Mouse (Mus musculus): ENCODE results near the gene Ccdc159. TPM values are rescaled to one million over a fixed set of nuclear protein-coding genes. Genes with fewer than 3 reads are reported as not detected.

Gene Ccdc159
- polyA plus RNA-seq, 1 experiment from 2014 or later, result 4.2 TPM

- no peaks in the 10 kb centered on the region for H3K9me3 ChIP-seq (replicated peaks)
- H3K27me3 ChIP-seq (ENCODE audit: low read depth, poor library complexity, severe bottlenecking), result peaks cover 18% of the 10 kb centered on the region
- H3K4me3 ChIP-seq, result no peak overlapping the region
- H3K36me3 ChIP-seq, result 0 out of 2 replicates have a peak, but pooled peaks cover 3% of the 10 kb centered on the region
- H3K4me1 ChIP-seq, result no peaks in the 10 kb centered on the region; the same call in 1 of the 2 replicates
- WGBS, result 89% methylated on average over 5 of the region's 5 CpGs
- no peak for DNase-seq (ENCODE audit: low spot score)
- no peak overlapping the region for H3K27ac ChIP-seq (replicated peaks)
Observed at GRCm38 (mm10) chr9:21977331-21977730, 50.1 kb downstream of the Ccdc159 start.

- Histone ChIP-seq H3K27ac (replicated peaks) (no peak overlapping the region), H3K9me3 (replicated peaks) (no peaks in the 10 kb centered on the region), H3K36me3 (0 out of 2 replicates have a peak, but pooled peaks cover 3% of the 10 kb centered on the region), H3K4me1 (no peaks in the 10 kb centered on the region; the same call in 1 of the 2 replicates), H3K4me3 (no peak overlapping the region), H3K27me3 (ENCODE audit: low read depth, poor library complexity, severe bottlenecking) (peaks cover 23% of the 10 kb centered on the region)
- DNase-seq (ENCODE audit: low spot score), result peak; percentile 32
- 29% methylated on average over 2 of the region's 2 CpGs for WGBS
Observed at GRCm38 (mm10) chr9:21977972-21978371, 50.7 kb downstream of the Ccdc159 start.

GRCm38 (mm10) chr9:21978398-21979128 is 51.3 kb downstream of the Ccdc159 start:
- 96% methylated on average over 4 of the region's 4 CpGs for WGBS
- Histone ChIP-seq H3K4me1 (peaks cover 1% of the 10 kb centered on the region), H3K27ac (replicated peaks) (no peak overlapping the region), H3K36me3 (0 out of 2 replicates have a peak, but pooled peaks cover 3% of the 10 kb centered on the region), H3K9me3 (replicated peaks) (no peaks in the 10 kb centered on the region), H3K27me3 (ENCODE audit: low read depth, poor library complexity, severe bottlenecking) (peaks cover 26% of the 10 kb centered on the region), H3K4me3 (no peak overlapping the region)
- no peak for DNase-seq (ENCODE audit: low spot score)

GRCm38 (mm10) chr9:21983911-21984310 is 56.6 kb downstream of the Ccdc159 start:
- Histone ChIP-seq H3K27me3 (ENCODE audit: low read depth, poor library complexity, severe bottlenecking) (peaks cover 73% of the 10 kb centered on the region), H3K4me1 (peaks cover 26% of the 10 kb centered on the region), H3K36me3 (0 out of 2 replicates have a peak, but pooled peaks cover 3% of the 10 kb centered on the region), H3K9me3 (replicated peaks) (no peaks in the 10 kb centered on the region), H3K4me3 (no peak overlapping the region), H3K27ac (replicated peaks) (no peak overlapping the region)
- no peak for DNase-seq (ENCODE audit: low spot score)
- WGBS, result 6% methylated on average over 3 of the region's 3 CpGs

Other genes with a start within 250 kb of the Ccdc159 start
- gene Ldlr, start 204.0 kb upstream of the Ccdc159 start, polyA plus RNA-seq (2016; fragmentation: Nextera tagmentation; extraction: Ambion mirVana), result 52.2 and 58.9 TPM in 2 replicates
- gene Spc24, start 167.2 kb upstream of the Ccdc159 start, polyA plus RNA-seq (2016; fragmentation: Nextera tagmentation; extraction: Ambion mirVana), result 146 and 175 TPM in 2 replicates
- gene Kank2, start 128.7 kb upstream of the Ccdc159 start, polyA plus RNA-seq (2016; fragmentation: Nextera tagmentation; extraction: Ambion mirVana), result 8.6 and 9.5 TPM in 2 replicates
- 0.47 and 0.83 TPM in 2 replicates for gene Angptl8, start 92.0 kb upstream of the Ccdc159 start, polyA plus RNA-seq (2016; fragmentation: Nextera tagmentation; extraction: Ambion mirVana)
- gene Dock6, start 74.8 kb upstream of the Ccdc159 start, polyA plus RNA-seq (2016; fragmentation: Nextera tagmentation; extraction: Ambion mirVana), result 22.0 and 23.5 TPM in 2 replicates
- gene Rab3d, start 9.3 kb upstream of the Ccdc159 start, polyA plus RNA-seq (2016; fragmentation: Nextera tagmentation; extraction: Ambion mirVana), result 8.3 and 9.7 TPM in 2 replicates
- gene Tmem205, start 85 bp downstream of the Ccdc159 start, polyA plus RNA-seq (2016; fragmentation: Nextera tagmentation; extraction: Ambion mirVana), result 39.0 and 39.2 TPM in 2 replicates
- gene Plppr2, start 9.6 kb downstream of the Ccdc159 start, polyA plus RNA-seq (2016; fragmentation: Nextera tagmentation; extraction: Ambion mirVana), result 14.7 and 22.4 TPM in 2 replicates
- 8.1 and 8.6 TPM in 2 replicates for gene Swsap1, start 28.3 kb downstream of the Ccdc159 start, polyA plus RNA-seq (2016; fragmentation: Nextera tagmentation; extraction: Ambion mirVana)
- gene Epor, start 36.0 kb downstream of the Ccdc159 start, polyA plus RNA-seq (2016; fragmentation: Nextera tagmentation; extraction: Ambion mirVana), result 8.9 and 10.2 TPM in 2 replicates
- 3.0 and 3.7 TPM in 2 replicates for gene Rgl3, start 62.0 kb downstream of the Ccdc159 start, polyA plus RNA-seq (2016; fragmentation: Nextera tagmentation; extraction: Ambion mirVana)
- 5.7 and 6.3 TPM in 2 replicates for gene Ccdc151, start 75.2 kb downstream of the Ccdc159 start, polyA plus RNA-seq (2016; fragmentation: Nextera tagmentation; extraction: Ambion mirVana)
- 108 and 112 TPM in 2 replicates for gene Prkcsh, start 75.3 kb downstream of the Ccdc159 start, polyA plus RNA-seq (2016; fragmentation: Nextera tagmentation; extraction: Ambion mirVana)
- 16.7 and 26.8 TPM in 2 replicates for gene Elavl3, start 124.6 kb downstream of the Ccdc159 start, polyA plus RNA-seq (2016; fragmentation: Nextera tagmentation; extraction: Ambion mirVana)
- gene Gm49318, start 143.8 kb downstream of the Ccdc159 start, polyA plus RNA-seq (2016; fragmentation: Nextera tagmentation; extraction: Ambion mirVana), result not detected in 2 replicates
- gene Zfp653, start 143.9 kb downstream of the Ccdc159 start, polyA plus RNA-seq (2016; fragmentation: Nextera tagmentation; extraction: Ambion mirVana), result 11.7 and 12.6 TPM in 2 replicates
- gene Ecsit, start 158.0 kb downstream of the Ccdc159 start, polyA plus RNA-seq (2016; fragmentation: Nextera tagmentation; extraction: Ambion mirVana), result 41.1 and 44.1 TPM in 2 replicates
- gene Cnn1, start 171.7 kb downstream of the Ccdc159 start, polyA plus RNA-seq (2016; fragmentation: Nextera tagmentation; extraction: Ambion mirVana), result 1.0 and 3.0 TPM in 2 replicates
- gene Elof1, start 189.7 kb downstream of the Ccdc159 start, polyA plus RNA-seq (2016; fragmentation: Nextera tagmentation; extraction: Ambion mirVana), result 251 and 265 TPM in 2 replicates
- 20.2 and 20.9 TPM in 2 replicates for gene Acp5, start 208.2 kb downstream of the Ccdc159 start, polyA plus RNA-seq (2016; fragmentation: Nextera tagmentation; extraction: Ambion mirVana)
- 57.8 and 60.3 TPM in 2 replicates for gene Pigyl, start 229.4 kb downstream of the Ccdc159 start, polyA plus RNA-seq (2016; fragmentation: Nextera tagmentation; extraction: Ambion mirVana)

Measured in midbrain, embryonic 10.5 days (tissue).